Comparison of ENCODE assay signal across 8 mouse cellular contexts in genomic region chr13:80886664-80887210, GRCm38 (mm10). TPM values are rescaled to one million over a fixed set of nuclear protein-coding genes. Genes with fewer than 3 reads are reported as not detected.
DNase-seq lines count a peak whose midpoint lies in the region; ATAC-seq and TF ChIP-seq lines count a peak whose summit lies in the region.

No protein-coding gene starts in this region.

- WGBS in lung, postnatal 0 days, result 6% methylated on average over 6 of the region's 6 CpGs
- 22% methylated on average over 6 of the region's 6 CpGs for WGBS in embryonic facial prominence, embryonic 10.5 days
- WGBS in limb, embryonic 11.5 days, result 24% methylated on average over 6 of the region's 6 CpGs
- WGBS in olfactory bulb, adult 2 months, result 8% methylated on average over 6 of the region's 6 CpGs

- peaks cover 20% of the 10 kb centered on the region for H3K36me3 ChIP-seq in lung, postnatal 0 days (ENCODE audit: insufficient read depth, low read length)
- H3K36me3 ChIP-seq in embryonic facial prominence, embryonic 10.5 days (replicated peaks), result peaks cover 44% of the 10 kb centered on the region
- peaks cover 16% of the 10 kb centered on the region for H3K36me3 ChIP-seq in limb, embryonic 11.5 days (ENCODE audit: control insufficient read depth, insufficient read depth, low read length)

- peak overlapping the region; percentile 99 for H3K27ac ChIP-seq in lung, postnatal 0 days (ENCODE audit: low read length)
- peak overlapping the region; percentile 100 for H3K27ac ChIP-seq in embryonic facial prominence, embryonic 10.5 days (replicated peaks)
- H3K27ac ChIP-seq in limb, embryonic 11.5 days (replicated peaks; ENCODE audit: low read depth, low read length), result peak overlapping the region; percentile 100
- 0 out of 2 replicates have a peak overlapping the region, but pooled peaks have one; percentile 99 for H3K27ac ChIP-seq in olfactory bulb, adult 2 months (ENCODE audit: insufficient read depth, low read depth, low read length)

- H3K9me3 ChIP-seq in lung, postnatal 0 days (ENCODE audit: low read length), result no peaks in the 10 kb centered on the region
- H3K9me3 ChIP-seq in embryonic facial prominence, embryonic 10.5 days, result no peaks in the 10 kb centered on the region
- H3K9me3 ChIP-seq in limb, embryonic 11.5 days (ENCODE audit: control insufficient read depth, low read length), result no peaks in the 10 kb centered on the region

- no peaks in the 10 kb centered on the region for H3K27me3 ChIP-seq in lung, postnatal 0 days (replicated peaks; ENCODE audit: insufficient read depth, low read length)
- no peaks in the 10 kb centered on the region for H3K27me3 ChIP-seq in embryonic facial prominence, embryonic 10.5 days (replicated peaks; ENCODE audit: low read depth, poor library complexity, severe bottlenecking)
- no peaks in the 10 kb centered on the region for H3K27me3 ChIP-seq in limb, embryonic 11.5 days (ENCODE audit: control insufficient read depth, insufficient read depth, low read length)

- TF ChIP-seq POLR2A in olfactory bulb, adult 2 months (IDR thresholded peaks at IDR 0.05; ENCODE audit: insufficient read depth, low read depth, low read length), result no peak

- TF ChIP-seq EP300 in lung, postnatal 0 days (IDR thresholded peaks at IDR 0.05), result no peak

- no peak for ATAC-seq in lung, postnatal 0 days
- no peak for ATAC-seq in limb, embryonic 11.5 days (ENCODE audit: insufficient number of reproducible peaks, low FRiP score, low TSS enrichment, low read depth)

- intact Hi-C loops in left cerebral cortex, postnatal 25 days (cut with DNase I), result loop anchor here (2.0 to 10.0 kb wide), 2 partner anchors 208 to 768 kb away; partner anchors contain the start of gene Lysmd3

- peaks cover 2% of the 10 kb centered on the region; the same call in 1 of the 2 replicates for H3K4me1 ChIP-seq in lung, postnatal 0 days (ENCODE audit: insufficient read depth, low read depth, low read length)
- 0 out of 2 replicates have a peak, but pooled peaks cover 3% of the 10 kb centered on the region for H3K4me1 ChIP-seq in embryonic facial prominence, embryonic 10.5 days
- no peaks in the 10 kb centered on the region for H3K4me1 ChIP-seq in limb, embryonic 11.5 days (ENCODE audit: control insufficient read depth, insufficient read depth, low read length)
- no peaks in the 10 kb centered on the region for H3K4me1 ChIP-seq in olfactory bulb, adult 2 months (ENCODE audit: control insufficient read depth, insufficient read depth, low read length)

- H3K4me3 ChIP-seq in lung, postnatal 0 days (ENCODE audit: low read depth, low read length), result peak overlapping the region; percentile 63
- H3K4me3 ChIP-seq in embryonic facial prominence, embryonic 10.5 days, result peak overlapping the region; percentile 90
- H3K4me3 ChIP-seq in limb, embryonic 11.5 days (ENCODE audit: low read depth, low read length), result peak overlapping the region; percentile 72
- H3K4me3 ChIP-seq in olfactory bulb, adult 2 months (ENCODE audit: insufficient read depth, low read depth, low read length), result peak overlapping the region; percentile 90; the same call in 1 of the 2 replicates

- TF ChIP-seq CTCF in lung, postnatal 0 days (IDR thresholded peaks at IDR 0.05), result no peak
- no peak for TF ChIP-seq CTCF in olfactory bulb, adult 2 months (IDR thresholded peaks at IDR 0.05; ENCODE audit: insufficient read depth, low read depth, low read length)

- DNase-seq in lung, postnatal 0 days (ENCODE audit: low spot score), result peak; percentile 26
- no peak for DNase-seq in lung, postnatal 10 days
- peak; percentile 59 for DNase-seq in embryonic facial prominence, embryonic 10.5 days (ENCODE audit: low spot score)
- DNase-seq in limb, embryonic 11.5 days (ENCODE audit: low spot score), result no peak
- DNase-seq in frontal cortex, postnatal 10 days (ENCODE audit: low spot score in 2 of 2), result no peak
- no peak for DNase-seq in left cerebral cortex, postnatal 25 days (ENCODE audit: low spot score in 2 of 2)
- no peak for DNase-seq in kidney, postnatal 4 days

- H3K4me2 ChIP-seq in lung, postnatal 0 days (replicated peaks; ENCODE audit: low read depth, low read length), result peak overlapping the region; percentile 62
- H3K4me2 ChIP-seq in limb, embryonic 11.5 days (ENCODE audit: low read depth, severe bottlenecking), result peak overlapping the region; percentile 53

- H3K9ac ChIP-seq in lung, postnatal 0 days (replicated peaks; ENCODE audit: low read depth), result peak overlapping the region; percentile 90
- H3K9ac ChIP-seq in limb, embryonic 11.5 days (ENCODE audit: low read length), result peak overlapping the region; percentile 100

RNA-seq across cellular contexts. Expression of gene Arrdc3, which starts 3.6 kb away (rescaled TPM):
- polyA plus RNA-seq in lung, postnatal 0 days (2015; fragmentation: Nextera tagmentation; extraction: Ambion mirVana), result 59.5 and 62.9 TPM in 2 replicates
- 52.2 and 56.2 TPM in 2 replicates for polyA plus RNA-seq in embryonic facial prominence, embryonic 10.5 days (2016; fragmentation: Nextera tagmentation; extraction: Ambion mirVana)
- polyA plus RNA-seq in limb, embryonic 11.5 days (2014; fragmentation: Nextera tagmentation; extraction: Ambion mirVana), result 80.1 and 91.0 TPM in 2 replicates
- polyA plus RNA-seq in olfactory bulb, adult 2 months (2012; ENCODE audit: insufficient read depth, insufficient read length, low replicate concordance, missing spikeins), result not detected in 2 replicates
- 10 to 100 TPM; 33.6 to 37.5 TPM for total RNA-seq in left cerebral cortex, postnatal 25 days (2021)

Comparison
In these comparisons a context has a peak if more than half of its experiments do, and no peak if none do; other contexts are left out.
1. DNase-seq: peak in lung, postnatal 0 days (single experiment) and embryonic facial prominence, embryonic 10.5 days (single experiment); none in lung, postnatal 10 days (single experiment), limb, embryonic 11.5 days (single experiment), frontal cortex, postnatal 10 days (0 of 2), left cerebral cortex, postnatal 25 days (0 of 2) and kidney, postnatal 4 days (0 of 2).
2. Peak in every context shown above with its lines, with median percentiles within 50 percentile points of each other: H3K27ac ChIP-seq and H3K4me3 ChIP-seq.